Mouse (Mus musculus) frontal cortex, adult 2 months (tissue): ENCODE data around the gene Aadacl2. TPM values are rescaled to one million over a fixed set of nuclear protein-coding genes. Genes with fewer than 3 reads are reported as not detected.

Source experiments
- DNase-seq, 2 experiments: peaks; one replicate each; pipeline ENCODE4 v3.0.0; 2022; ENCODE audit warnings: low spot score in 1 of 2; ENCODE audit errors: extremely low spot score in 1 of 2
- polyA plus RNA-seq: library from polyadenylated mRNA; depleted of rRNA; stranded (reverse); fragments of >200 nt; gene quantifications from 2 replicates; pipeline ENCODE4 v1.2.3, GENCODE M21; 2012; rRNA removed

Gene Aadacl2
- not detected in 2 replicates for polyA plus RNA-seq

- DNase-seq: no peak
These were observed at the start of gene Aadacl2 for GRCm38 (mm10) chr3:60006443-60006842. Gene Aadacl2, plus strand, starts transcription at chr3:60006743.

- no peak for DNase-seq
These were observed 35.7 kb upstream of the Aadacl2 start for GRCm38 (mm10) chr3:59970891-59971290.

- no peak for DNase-seq
These were observed 32.0 kb upstream of the Aadacl2 start for GRCm38 (mm10) chr3:59974591-59974990.

- DNase-seq: no peak
These were observed 2.9 kb upstream of the Aadacl2 start for GRCm38 (mm10) chr3:60003622-60004021.

GRCm38 (mm10) chr3:60025417-60025816 lies 18.9 kb downstream of the Aadacl2 start, which contains the start of gene Aadac:
Gene Aadac, plus strand, starts transcription at chr3:60025717.
- DNase-seq: no peak

GRCm38 (mm10) chr3:60031511-60031910 lies 25.0 kb downstream of the Aadacl2 start:
- no peak for DNase-seq

- no peak for DNase-seq
These were observed 39.8 kb downstream of the Aadacl2 start for GRCm38 (mm10) chr3:60046221-60046913.

GRCm38 (mm10) chr3:60053231-60053927 lies 46.8 kb downstream of the Aadacl2 start:
- no peak for DNase-seq

GRCm38 (mm10) chr3:60053931-60054330 lies 47.4 kb downstream of the Aadacl2 start:
- no peak for DNase-seq

GRCm38 (mm10) chr3:60056451-60056850 lies 49.9 kb downstream of the Aadacl2 start:
- peak in 1 of 2 experiments; percentile 58 for DNase-seq

- DNase-seq: no peak
These were observed 50.7 kb downstream of the Aadacl2 start for GRCm38 (mm10) chr3:60057070-60057808.

- DNase-seq: no peak
These were observed 51.2 kb downstream of the Aadacl2 start for GRCm38 (mm10) chr3:60057809-60058082.

Other genes with a start within 250 kb of the Aadacl2 start
- gene Gm8298, start 145.7 kb upstream of the Aadacl2 start, polyA plus RNA-seq: not detected in 2 replicates
- not detected in 2 replicates for gene C130079G13Rik, start 81.5 kb upstream of the Aadacl2 start, polyA plus RNA-seq
- not detected in 2 replicates for gene Aadac, start 19.0 kb downstream of the Aadacl2 start, polyA plus RNA-seq
- not detected in 2 replicates for gene Sucnr1, start 75.1 kb downstream of the Aadacl2 start, polyA plus RNA-seq